Mouse (Mus musculus) adrenal gland, postnatal 36 days (tissue): ENCODE measurements around the gene Sox6. TPM values are rescaled to one million over a fixed set of nuclear protein-coding genes. Genes with fewer than 3 reads are reported as not detected.
"Not testable (repeated sequence)": the region's sequence is repeated elsewhere in the genome, so short reads cannot be mapped to it uniquely, and the experiment has no call there.

Source experiments
- DNase-seq, 2 experiments: peaks; one replicate each; pipeline ENCODE4 v3.0.0; 2021; ENCODE audit warnings: mixed read lengths in 1 of 2
- total RNA-seq, 2 experiments: library from RNA; stranded (reverse); gene quantifications; 2 replicates each; pipeline ENCODE4 v1.2.3; 2021

The Sox6 gene
- total RNA-seq, 2 experiments from 2014 or later = 11.5 to 15.7 TPM

GRCm38 (mm10) chr7:115645971-115646447 lies 392.6 kb downstream of the Sox6 start:
- no peak for DNase-seq

GRCm38 (mm10) chr7:115645272-115645970 lies 393.2 kb downstream of the Sox6 start:
- no peak for DNase-seq

GRCm38 (mm10) chr7:115630691-115631090 lies 407.9 kb downstream of the Sox6 start:
- DNase-seq = no peak

- DNase-seq = no peak
Measured at GRCm38 (mm10) chr7:115630287-115630686, 408.3 kb downstream of the Sox6 start.

GRCm38 (mm10) chr7:115628766-115629165 lies 409.8 kb downstream of the Sox6 start:
- DNase-seq = no peak

GRCm38 (mm10) chr7:115625956-115626355 lies 412.6 kb downstream of the Sox6 start:
- no peak for DNase-seq

GRCm38 (mm10) chr7:115624907-115625552 lies 413.6 kb downstream of the Sox6 start:
- DNase-seq = no peak

GRCm38 (mm10) chr7:115624451-115624850 lies 414.1 kb downstream of the Sox6 start:
- DNase-seq = no peak

GRCm38 (mm10) chr7:115615697-115616237 lies 422.8 kb downstream of the Sox6 start:
- no peak for DNase-seq

- DNase-seq = no peak
Measured at GRCm38 (mm10) chr7:115607485-115607884, 431.1 kb downstream of the Sox6 start.

- not testable (repeated sequence) for DNase-seq
Measured at GRCm38 (mm10) chr7:115606125-115606524, 432.5 kb downstream of the Sox6 start.

GRCm38 (mm10) chr7:115604883-115605282 lies 433.7 kb downstream of the Sox6 start:
- DNase-seq = no peak

GRCm38 (mm10) chr7:115597376-115597775 lies 441.2 kb downstream of the Sox6 start:
- DNase-seq = no peak

- DNase-seq = no peak
Measured at GRCm38 (mm10) chr7:115580461-115580860, 458.1 kb downstream of the Sox6 start.

GRCm38 (mm10) chr7:115579826-115580225 lies 458.8 kb downstream of the Sox6 start:
- DNase-seq = peak; percentile 23 to 31

- no peak for DNase-seq
Measured at GRCm38 (mm10) chr7:115576387-115576786, 462.2 kb downstream of the Sox6 start.

- DNase-seq = no peak
Measured at GRCm38 (mm10) chr7:115574834-115575233, 463.8 kb downstream of the Sox6 start.

GRCm38 (mm10) chr7:115568821-115569240 lies 469.8 kb downstream of the Sox6 start:
- peak; percentile 7 to 23 for DNase-seq

- DNase-seq = no peak
Measured at GRCm38 (mm10) chr7:115568301-115568700, 470.3 kb downstream of the Sox6 start.

GRCm38 (mm10) chr7:115566818-115567217 lies 471.8 kb downstream of the Sox6 start:
- no peak for DNase-seq

- DNase-seq = no peak
Measured at GRCm38 (mm10) chr7:115565060-115565426, 473.6 kb downstream of the Sox6 start.

GRCm38 (mm10) chr7:115564359-115565059 lies 474.1 kb downstream of the Sox6 start:
- DNase-seq = no peak

- no peak for DNase-seq
Measured at GRCm38 (mm10) chr7:115556677-115557076, 481.9 kb downstream of the Sox6 start.
